Mouse (Mus musculus) heart, adult 2 months (tissue): ENCODE measurements at regions not wholly inside any gene's neighbourhood (a gene's known extent, or its start where the extent isn't known, plus 50 kb on each side); places are given as distances from the start of the nearest gene placed in this dataset.

Source experiments
- CTCF ChIP-seq: fragments of 200-600 bp; IDR thresholded peaks from 2 replicates; pipeline ENCODE4 v1.8.1; 2022; ENCODE audit warnings: antibody characterized with exemption, mild to moderate bottlenecking, moderate library complexity
- POLR2A ChIP-seq: fragments of 200-500 bp; IDR thresholded peaks from 2 replicates; pipeline ENCODE4 v1.6.1; 2011; ENCODE audit warnings: mild to moderate bottlenecking, low read depth, low read length, control low read depth; ENCODE audit not compliant: insufficient read depth

DNA sequence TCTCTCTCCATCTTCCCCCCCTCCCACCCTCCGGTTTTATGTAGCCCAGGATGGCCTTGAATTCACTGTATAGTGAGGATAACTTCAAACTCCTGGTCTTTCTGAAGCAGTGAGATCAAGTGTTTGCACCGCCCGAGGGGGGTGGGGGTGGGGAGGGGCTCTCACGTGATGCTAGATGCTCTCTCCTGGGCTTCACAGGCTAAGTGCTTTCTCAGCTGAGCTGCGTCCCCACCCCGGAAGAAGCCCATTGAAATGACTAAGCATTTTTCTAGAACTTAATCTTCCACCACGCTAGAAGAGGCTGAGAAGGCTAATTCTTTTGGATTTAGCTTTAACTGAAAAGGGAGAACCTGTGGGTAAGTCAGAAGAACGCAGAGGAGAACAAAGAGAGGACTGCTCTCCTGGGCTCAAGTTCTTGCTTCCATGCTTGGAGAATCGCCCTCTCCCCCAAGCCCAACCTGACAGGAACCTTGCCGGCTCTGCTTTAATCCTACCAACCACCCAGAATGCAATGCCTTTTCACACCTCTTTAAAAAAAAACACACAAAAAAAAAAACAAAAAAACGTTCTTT is 79.7 kb downstream of the Bbs10 start:
- no peak for TF ChIP-seq POLR2A
- no peak for TF ChIP-seq CTCF
